Mouse (Mus musculus): ENCODE measurements around the gene Tcap.

DNA sequence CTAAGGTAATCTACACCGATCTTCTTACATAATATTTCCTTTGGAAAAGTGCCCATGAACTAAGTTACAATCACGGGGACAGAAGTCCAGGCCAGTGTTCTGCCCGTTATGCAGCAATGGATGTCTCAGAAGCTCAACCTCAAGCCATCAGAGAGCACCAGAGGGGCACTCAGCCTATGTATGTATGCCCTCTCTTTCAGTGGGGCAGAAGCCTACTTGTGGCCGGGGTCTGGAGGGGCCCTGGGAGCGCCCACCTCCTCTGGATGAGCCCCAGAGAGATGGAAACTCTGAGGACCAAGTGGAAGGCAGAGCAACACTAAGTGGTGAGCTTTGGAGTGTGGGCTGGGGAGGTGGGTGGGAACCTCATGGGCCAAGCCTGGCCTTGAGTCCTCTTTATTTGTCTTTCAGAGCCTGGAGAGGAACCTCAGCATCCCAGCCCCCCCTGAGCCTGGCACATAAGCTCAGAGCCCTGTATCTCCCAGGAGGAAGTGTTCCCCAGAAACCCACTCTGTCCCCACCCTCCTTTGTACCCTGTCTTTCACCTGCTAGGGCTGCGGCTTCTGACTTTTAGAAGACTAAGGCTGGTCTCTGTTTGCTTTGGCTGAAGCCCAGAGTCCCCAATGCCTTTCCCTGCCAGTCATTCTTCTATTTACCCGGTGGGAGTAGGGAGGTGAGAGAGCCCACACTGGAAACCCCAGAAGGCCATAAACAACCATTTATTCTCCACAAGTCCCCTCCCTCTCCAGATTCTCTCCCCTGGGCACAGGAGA, 26.8 kb upstream of the Tcap start:
- TF ChIP-seq CTCF (IDR thresholded peaks at IDR 0.05; ENCODE audit: insufficient read depth, low read length): no peak
- TF ChIP-seq POLR2A (IDR thresholded peaks at IDR 0.05; ENCODE audit: borderline replicate concordance, extremely low read depth, low read depth, low read length): no peak
